Mouse (Mus musculus): ENCODE data around the gene Ppp1r9b.

The Ppp1r9b gene

DNA sequence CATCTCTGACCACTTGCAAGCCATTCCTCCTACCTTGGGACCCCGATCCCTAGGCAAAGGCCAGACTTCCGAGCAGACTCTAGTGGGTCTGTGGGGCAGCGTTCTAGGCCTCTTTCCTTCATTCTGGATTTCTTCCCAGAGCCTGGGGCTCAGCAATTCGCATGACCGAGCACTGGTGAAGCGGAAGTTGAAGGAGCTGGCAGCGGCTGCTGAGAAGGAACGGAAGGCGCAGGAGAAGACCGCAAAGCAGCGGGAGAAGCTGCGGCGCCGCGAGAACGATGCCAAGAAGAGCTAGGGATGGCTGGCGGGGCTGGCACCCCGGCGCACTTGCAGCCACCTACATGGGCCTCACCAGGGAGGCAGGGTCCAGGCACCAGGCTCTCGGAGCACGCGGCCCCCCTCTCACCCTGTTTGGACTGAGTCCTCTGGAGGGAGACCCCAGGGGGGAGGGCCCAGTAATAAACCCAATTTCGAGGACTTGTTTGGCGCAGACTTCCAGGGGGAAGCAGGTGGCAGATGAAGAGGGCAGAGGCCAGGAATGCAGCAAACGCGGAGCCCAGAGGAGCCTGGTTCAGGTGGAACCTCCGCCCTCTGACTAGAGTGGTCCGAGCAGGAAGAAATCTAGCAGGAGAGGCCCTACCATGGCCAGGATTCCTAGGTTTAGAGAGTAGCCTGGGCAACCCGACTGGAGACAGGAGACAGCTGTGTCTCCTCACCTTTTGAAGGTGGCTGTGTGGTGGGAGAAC is 33.8 kb downstream of the Ppp1r9b start:
- DNase-seq = no peak

DNA sequence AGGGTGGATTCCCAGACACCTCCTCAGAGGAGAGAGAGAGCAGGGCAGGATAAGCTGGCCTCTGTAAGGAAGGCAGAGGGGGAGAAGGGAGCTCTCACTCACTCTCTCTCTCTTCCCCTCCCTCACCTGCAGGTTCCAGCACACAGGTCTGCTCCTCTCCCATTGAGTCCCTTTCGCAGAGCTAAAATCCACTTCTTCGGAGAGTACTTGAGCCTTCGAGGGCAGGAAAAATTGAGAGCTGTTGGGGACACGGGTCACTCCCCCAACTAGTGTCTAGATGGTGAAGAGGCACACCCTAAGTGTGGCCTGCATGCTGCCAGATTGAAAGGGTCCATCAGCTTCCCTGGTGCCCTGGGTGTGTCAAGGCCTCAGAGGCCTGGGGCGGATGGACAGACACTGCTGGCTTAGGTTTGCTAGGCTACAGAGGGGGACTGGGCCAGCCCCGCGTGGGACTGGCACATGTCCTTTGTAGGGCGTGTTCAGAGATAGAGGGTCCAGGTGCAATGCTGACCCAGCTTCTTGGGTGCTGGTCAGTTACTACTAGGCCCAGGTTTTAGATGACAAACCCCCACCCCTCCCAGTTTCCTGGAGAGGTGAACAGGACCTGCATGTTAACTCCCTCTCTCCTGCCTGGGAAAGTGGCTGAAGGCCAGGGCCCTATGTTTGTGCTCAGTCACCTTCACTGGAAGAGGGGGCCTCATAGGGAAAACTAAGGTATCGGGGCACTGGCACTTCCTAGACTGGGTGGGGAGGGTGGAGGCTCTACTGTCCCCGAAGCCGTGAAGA is 34.6 kb downstream of the Ppp1r9b start:
- DNase-seq = no peak

DNA sequence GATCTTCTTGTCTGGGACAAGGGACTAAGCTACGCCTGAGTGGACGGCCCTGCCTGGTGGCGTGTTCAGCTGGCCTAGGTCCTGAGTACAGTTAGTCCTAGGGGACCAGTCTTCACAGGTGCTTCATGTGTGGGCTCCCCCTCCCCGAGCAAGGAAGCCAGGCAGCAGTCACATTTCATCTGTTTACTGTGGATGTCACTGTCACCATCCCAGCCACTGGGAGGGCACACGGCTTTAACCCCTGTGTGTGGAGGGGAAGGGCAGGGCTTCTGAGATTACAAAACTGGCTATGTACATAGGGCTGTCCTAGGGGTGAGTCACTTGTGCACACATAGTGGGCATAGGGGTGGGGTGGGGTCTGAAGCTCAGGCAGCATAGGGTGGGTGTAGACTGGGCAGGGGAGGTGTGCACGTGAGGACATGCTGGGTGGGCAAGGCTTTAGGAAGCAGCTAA is 35.3 kb downstream of the Ppp1r9b start:
- DNase-seq = peak; percentile 38

DNA sequence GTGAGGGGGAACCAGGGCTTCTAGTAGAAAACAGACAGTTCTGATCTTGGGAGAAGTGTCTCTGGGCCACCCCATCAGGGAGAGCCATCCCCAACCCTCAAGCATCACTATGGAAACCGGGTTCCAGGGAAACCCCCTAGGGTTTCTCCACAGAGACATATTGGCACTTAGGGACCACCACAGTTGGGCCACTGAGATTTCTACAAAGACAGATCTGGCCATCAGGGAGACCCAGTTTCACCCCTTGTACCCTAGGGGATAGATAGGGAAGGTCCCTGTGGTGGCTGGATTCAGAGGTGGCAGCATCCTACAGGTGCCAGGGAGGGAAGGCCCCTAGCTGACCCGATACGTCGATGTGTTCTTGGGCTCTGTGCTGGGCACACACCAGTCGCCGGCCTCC is 36.0 kb downstream of the Ppp1r9b start:
- no peak for DNase-seq

DNA sequence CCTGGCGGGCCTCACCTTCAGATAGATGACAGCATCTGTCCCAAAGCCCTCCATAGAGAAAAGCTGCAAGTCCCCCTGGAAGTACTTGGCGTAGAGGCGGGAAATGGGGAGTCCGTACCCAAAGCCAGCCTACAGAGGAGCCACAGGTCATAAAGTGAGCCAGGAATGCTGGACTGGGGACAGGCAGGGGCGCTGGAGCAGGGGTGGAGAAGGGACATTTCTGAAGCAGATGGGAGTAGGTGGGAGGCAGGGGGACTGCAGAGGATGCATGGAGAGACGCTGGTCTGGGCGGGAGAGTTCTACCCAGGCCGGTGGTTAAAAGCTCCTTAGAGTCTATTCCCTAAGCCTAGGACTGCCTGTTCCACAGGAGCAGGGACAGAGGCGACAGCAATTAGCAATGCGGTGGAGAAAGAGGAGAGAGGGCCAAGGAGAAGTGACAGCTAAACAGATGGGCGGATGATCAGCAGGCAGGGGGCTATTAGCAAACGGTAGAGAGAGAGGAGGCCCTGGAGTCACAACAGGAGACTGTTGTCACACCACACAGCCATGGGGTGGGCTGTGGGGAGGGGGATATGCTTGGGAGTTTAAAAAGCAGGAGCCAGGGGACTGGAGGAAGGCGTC is 37.1 kb downstream of the Ppp1r9b start:
- DNase-seq = no peak

DNA sequence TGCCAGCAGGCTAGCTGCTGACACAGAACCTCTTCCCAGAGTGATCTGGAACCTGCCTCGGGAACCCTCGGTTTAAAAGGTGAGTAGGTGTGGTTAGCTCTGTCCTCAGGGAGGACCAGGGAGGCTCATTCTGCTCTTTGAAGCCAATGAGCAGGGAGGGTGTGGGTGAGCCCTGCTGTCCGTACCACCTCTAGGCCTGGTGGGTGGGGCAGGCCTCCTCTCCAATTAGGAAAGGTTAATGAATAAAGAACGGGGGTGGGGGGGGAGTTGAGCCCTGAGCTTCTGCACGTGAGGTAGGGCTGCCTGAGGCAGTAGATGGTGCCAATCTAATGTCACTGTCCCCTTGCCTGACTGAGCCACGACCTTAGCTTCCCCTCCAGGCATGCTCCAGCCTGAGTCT is 42.1 kb downstream of the Ppp1r9b start:
- no peak for DNase-seq

DNA sequence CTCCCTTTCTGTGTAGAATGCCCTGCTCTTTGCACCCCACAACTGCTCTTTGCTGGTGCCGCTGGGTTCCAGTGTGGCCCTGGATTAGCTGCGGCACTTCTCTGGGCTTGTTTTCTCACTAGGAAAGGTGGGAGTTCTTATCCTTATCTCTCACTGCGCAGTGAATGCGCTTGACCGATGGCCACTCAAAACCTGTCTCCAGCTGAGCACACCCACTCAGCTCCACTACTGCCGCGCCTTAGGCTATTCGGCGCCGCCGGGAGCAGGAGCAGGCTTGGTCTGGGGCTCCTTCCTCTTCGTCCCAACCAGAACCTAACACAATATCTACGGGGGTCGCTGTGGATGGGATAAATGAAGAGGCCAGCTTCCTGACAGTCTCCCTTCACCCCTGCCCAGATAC is 42.8 kb downstream of the Ppp1r9b start:
- DNase-seq = no peak

DNA sequence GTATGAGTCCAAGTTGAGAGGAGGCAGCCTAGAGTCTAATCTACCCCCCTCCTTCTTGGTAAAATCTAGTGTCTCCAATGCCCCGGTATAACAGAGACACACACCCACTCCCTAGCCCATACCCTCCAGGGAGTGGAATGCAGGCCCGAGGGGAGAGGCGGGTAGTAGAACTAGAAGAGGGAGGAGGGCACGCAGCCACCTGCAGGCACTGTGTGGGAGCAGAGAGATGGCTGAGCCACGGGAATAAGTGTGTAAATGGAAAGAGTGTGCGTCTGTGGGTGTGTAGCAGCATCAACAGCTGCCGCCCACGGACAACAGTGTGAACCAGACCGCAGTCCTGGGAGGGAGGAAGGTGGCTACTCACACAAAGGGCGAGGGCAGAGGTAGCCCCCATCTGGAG is 44.1 kb downstream of the Ppp1r9b start:
- DNase-seq = no peak

DNA sequence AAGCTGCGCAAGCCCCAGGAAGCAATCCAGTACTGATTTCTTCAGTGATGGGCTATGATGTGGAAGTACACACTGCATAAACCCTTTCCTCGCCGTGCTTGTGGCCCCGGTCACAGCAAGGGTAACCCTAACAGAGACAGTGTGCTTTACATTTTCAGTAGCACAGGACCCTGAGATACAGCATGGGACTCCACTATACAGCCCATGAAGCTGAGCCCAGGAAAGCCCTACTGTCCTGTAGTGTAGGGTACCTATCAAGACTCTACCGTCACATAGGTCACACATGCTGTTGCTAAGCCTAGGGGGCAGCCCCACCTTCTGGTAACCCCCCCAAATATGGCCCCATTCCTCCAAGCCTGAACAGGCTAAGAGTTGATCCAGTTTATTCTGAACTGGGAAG is 45.7 kb downstream of the Ppp1r9b start:
- no peak for DNase-seq

DNA sequence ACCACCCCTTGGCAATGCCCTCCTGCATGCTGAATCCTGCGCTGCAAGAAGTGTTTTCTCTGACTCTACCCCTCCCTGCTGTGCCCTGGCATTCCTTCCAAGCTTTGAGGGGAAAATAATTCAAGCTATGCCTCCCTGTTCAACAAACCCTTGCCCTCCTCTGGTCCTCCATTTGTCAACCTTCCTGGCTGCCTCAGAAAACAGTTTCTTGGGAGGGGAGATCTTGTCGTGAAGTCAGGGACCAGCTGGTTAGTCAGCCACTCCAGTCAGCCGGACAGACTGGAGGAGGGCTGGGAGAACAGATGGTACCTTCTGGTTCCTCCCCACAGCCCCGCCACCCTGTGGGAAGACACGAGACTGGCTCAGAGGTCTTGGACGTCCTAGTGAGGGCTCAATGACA is 46.5 kb downstream of the Ppp1r9b start:
- DNase-seq = no peak

DNA sequence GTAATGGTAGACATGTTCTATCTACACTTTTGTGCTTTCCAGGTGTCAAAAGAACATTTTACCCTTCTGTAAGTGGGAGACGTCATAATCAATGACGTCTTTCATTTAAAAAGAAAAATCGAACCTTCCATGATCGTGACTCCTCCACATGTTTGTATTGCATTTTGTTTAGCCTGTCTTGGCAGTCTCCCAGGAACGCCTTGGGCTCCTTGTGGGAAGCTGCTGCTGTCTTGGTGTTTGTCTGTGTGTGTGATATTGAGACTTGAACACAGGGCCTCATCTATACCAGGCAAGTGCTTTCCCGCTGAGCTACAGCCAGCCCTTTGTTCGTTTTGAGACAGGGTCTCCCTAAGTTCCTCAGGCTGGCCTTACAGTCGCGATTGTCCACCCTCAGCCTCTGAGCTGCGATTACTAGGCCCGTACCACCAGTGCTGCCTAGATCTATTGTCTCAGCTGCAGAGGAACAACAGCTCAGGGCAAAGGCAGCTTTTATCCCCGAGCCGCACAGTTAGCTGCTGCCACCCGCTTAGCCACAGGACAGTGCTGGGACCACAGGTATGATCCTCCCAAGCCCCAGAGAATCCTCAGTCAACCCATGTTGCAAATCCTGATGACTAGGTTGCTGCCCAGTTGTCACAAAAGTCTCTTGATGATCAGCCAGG is 47.5 kb downstream of the Ppp1r9b start:
- no peak for DNase-seq

DNA sequence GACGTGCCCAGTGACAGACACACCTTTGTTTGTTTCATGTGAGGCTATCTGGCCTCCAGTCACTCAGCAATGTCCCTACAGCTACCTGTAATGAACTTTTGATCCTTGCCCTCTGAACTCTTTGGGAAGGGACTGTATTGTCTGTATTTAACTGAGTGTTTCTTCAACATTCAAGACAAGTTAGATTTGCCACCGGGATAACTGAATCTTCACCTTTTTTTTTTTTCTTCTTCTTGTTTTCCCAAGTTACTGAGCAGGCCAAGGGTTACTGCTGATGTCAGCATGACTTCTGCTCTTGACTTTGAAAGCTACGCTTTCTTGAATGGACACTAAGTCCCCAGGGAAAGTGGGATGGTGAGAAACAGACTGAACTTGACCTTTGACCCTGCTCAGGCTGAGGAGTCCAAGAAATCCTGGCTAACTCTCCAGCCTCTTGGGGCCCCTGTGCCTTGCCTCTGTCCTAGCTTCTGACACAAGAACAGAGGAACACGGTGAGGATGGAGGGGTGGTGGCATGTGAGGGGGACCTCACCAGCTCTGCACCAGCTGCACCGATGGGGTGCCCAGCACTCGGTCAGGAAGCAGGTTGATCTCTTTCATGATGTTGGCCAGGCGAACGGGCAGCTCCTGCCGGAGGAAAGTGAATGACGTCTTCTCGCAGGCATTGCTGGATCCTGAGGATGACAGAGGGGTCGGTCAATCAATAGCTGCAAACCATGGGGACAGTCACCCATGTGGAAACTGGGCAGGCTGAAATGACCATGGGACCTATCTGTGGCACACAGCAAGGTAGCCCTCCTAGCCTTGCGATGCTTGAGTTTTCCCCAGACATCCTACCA is 48.2 kb downstream of the Ppp1r9b start:
- DNase-seq = no peak

DNA sequence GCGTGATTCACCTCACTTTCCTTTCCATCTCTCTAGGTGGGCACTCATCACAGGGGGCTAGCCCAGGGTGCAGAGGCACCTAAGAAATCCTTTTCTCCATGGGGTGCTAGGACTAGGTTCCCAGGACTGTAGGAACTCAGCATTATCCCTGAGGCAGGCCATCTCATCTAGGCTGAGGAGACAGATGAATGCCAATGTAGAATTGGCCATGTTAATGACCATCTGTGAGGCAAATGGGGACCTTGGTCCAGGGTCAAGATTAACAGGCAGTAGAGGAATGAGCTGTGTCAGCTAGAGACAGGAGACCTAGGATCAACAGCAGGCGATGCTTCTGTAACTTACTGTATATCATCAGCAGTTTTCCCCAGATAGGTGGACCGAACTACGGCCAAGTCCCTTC is 48.9 kb downstream of the Ppp1r9b start:
- no peak for DNase-seq

DNA sequence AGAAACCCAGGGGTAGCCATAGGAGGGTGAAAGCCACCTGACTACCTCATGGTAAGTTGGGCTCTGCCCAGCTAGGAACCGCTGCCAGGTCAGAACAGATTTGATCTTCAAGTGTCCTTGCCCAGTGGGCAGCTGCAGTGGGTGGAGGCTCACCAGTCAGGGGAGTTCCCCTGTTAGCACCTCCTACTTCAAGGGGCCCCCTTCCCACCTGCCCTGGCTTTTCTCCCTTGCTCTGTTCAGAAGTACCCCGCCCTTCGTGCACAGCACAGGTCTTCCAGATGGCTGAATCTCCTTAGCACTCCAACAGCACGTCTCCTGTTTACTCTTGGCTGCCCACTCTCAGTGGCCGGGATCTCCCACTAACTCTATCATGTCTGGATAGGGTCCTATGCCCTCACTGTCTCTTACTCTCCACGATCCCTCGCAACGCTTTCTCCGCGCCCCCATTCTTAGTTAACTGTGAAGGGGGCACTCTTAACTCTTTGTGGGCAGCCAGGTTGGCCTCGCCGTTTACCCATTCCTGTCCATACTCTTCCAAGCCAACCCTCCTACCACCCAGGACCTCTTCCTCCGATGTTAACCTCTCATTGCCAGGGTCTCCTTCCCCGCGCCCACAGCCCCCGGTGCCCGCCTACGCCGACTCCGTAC is 49.8 kb downstream of the Ppp1r9b start:
- DNase-seq = peak; percentile 67

DNA sequence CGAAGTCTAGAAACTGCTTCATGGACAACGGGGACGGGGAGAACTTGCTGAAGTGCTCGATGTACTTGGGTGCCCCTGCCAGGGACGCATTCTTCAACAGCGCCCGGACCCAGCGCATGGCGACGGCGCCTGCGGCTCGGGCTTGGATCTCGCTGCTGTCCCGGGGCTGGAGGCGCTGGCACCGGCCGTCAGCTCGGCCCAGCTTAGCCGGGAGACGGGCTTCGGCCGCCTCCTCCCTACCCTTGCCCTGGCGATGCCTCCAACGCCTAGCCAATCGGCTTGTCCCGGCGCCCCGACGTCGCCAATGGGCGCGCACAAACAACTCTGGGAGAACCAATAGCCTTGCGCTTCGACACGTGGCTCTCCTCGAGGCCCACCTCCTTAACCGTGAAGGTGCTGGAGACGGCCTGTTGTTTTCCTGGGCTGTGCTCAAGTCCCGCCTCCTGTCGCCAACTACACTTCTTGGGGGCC is 50.3 kb downstream of the Ppp1r9b start, which contains the start of gene Pdk2:
TSS of gene Pdk2 (minus strand) at position 216 of the 471 bp plus-strand sequence.
- peak; percentile 96 for DNase-seq

DNA sequence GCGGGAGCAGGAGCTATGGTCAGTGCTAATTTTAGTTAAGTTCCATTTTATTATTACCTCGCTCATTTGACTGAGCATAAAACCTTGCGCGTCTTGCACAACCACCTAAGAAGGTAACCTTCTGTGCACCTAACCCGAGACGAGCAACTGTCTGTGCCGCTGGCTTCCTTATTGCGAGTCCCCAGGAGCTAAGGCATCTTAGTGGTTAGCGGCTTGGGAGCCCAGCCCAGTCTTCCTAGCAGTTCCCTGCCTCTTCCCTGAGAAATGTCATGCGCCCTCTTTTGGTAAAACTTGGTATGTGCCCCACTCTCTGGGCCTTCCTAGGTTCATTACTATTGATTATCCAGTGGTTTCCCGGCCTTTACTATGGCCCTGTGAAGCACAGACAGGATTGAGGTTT is 51.3 kb downstream of the Ppp1r9b start:
- peak; percentile 86 for DNase-seq

DNA sequence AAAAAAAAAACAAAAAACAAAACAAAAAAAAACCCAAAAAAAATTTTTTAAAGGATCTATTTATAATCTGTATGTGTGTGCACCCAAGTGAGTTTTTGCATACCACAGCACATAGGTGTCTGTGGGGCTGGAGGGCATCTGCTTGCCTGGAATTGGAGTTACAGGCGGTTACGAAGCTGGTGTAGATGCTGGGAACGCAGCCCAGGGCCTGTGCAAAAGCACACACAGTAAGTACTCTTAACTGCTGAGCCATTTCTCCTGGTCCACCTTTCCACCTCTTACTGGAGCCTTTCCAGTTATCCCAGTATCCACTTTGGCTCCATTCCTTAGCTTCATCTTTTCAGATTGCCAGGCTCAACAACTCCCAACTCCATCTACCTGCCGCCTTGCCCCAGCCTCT is 52.2 kb downstream of the Ppp1r9b start:
- no peak for DNase-seq

DNA sequence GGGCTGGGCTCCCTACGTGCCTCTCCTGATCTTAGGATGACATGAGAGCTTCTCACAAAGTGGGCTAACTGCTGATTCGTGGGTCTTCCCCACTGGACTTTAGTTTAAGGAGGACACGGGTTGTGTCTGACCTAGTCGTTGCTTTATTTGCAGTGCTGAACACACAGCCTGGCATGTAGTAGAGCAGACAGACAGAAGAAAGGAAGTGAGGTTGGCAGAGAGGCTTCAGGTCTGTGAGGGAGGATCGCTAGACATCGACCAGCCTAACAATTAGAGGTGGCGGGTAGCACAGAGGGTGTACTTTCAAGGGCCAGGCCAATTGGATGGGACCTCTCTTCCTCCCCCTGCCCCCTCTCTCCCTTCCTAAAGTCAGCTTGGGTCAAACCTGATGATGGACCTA is 52.8 kb downstream of the Ppp1r9b start:
- no peak for DNase-seq

DNA sequence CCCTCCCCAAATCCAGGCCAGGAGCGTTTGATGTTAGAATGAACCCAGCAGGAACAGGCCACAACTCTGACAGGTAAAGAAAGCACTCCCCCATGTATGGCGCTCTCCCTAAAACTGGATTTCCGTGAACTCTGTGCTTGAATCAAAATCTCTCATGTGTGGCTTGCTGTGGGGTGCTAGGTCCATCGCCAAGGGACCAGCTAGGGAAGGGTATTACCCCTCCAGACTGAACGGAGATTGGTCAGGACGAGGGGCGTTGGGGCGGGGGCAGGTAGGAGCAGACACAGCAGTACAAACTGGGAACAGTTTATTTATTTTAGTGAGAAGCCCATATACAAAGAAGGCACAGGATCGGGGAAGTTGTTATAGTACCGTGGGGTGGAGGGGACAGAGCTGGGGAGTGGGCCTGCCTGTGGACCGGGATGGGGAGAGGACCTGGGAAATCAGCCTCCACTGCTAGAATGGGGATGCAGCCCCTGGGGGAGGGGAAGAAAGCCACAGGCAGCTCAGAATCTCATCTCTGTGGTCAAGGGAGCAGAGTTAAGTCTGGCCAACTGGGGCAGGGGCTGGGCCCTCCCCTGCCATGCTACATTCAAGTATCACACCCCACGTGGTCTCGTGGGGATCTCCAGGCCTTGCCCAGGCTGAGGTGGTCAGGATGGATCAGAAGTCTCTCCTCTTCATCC is 53.5 kb downstream of the Ppp1r9b start:
- no peak for DNase-seq

DNA sequence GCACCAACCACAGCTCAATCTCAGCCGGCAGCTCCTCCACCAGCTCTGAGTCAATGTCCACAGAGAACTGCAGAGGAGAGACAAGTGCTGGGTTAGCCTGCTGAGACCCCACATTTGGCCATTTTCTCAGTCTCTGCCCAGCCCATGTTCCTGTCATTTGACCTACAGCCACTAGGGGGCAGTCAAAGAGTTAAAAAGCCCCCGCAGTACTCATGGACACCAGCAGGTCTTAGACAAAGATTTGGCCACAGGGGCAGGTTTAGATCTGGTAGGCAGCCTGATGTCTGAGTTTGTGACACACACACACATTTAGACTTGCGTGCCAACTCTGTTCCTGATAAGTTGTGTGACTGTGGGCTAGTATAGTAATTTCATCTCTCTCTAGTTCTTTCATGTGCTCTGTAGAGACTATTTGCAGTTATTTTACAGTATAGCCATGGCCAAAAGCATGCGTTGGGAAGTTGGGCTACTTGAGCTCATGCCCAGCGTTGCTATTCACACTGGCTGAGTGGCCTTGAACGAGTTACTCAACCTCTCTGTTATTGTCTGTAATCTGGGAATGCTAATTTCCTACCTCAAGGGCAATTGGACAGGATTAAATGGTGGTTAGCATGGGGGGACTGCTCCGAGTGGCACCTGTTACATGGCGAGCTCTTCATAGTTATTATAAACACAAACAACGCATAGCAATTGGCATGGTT is 56.3 kb downstream of the Ppp1r9b start:
- DNase-seq = peak; percentile 44

All from liver (tissue).